Mouse (Mus musculus) intestine, embryonic 16.5 days (tissue): ENCODE results near the gene Alad. TPM values are rescaled to one million over a fixed set of nuclear protein-coding genes. Genes with fewer than 3 reads are reported as not detected.

Experiments
- ATAC-seq: fragments of 200-750 bp; cut with Nextera tagmentation; 2 replicates; pipeline ENCODE4 v1.8.0; 2017; ENCODE audit warnings: moderate TSS enrichment, moderate library complexity
- H3K27ac ChIP-seq: fragments of 300-500 bp; sonication (generic); 2 replicates; pipeline ENCODE4 v1.5.1; 2014; ENCODE audit warnings: mild to moderate bottlenecking, low read length
- H3K27me3 ChIP-seq: fragments of 300-500 bp; sonication (generic); replicated peaks from 2 replicates; pipeline ENCODE4 v1.6.1; 2014; ENCODE audit warnings: low read length, control low read depth, mixed read lengths; ENCODE audit not compliant: control insufficient read depth, insufficient read depth
- H3K36me3 ChIP-seq: fragments of 300-500 bp; sonication (generic); 2 replicates; pipeline ENCODE4 v1.6.1; 2014; ENCODE audit warnings: low read length, control low read depth; ENCODE audit not compliant: control insufficient read depth, insufficient read depth
- H3K4me1 ChIP-seq: fragments of 300-500 bp; sonication (generic); 2 replicates; pipeline ENCODE4 v1.6.1; 2014; ENCODE audit warnings: low read length, control low read depth, mixed read lengths; ENCODE audit not compliant: control insufficient read depth, insufficient read depth
- H3K4me2 ChIP-seq: fragments of 300-500 bp; sonication (generic); 2 replicates; pipeline ENCODE4 v1.6.1; 2014; ENCODE audit warnings: low read depth, low read length, control low read depth
- H3K4me3 ChIP-seq: fragments of 300-500 bp; sonication (generic); 2 replicates; pipeline ENCODE4 v1.5.1; 2014; ENCODE audit warnings: mild to moderate bottlenecking, low read length
- H3K9ac ChIP-seq: fragments of 300-500 bp; sonication (generic); 2 replicates; pipeline ENCODE4 v1.6.1; 2014; ENCODE audit warnings: low read depth, low read length
- H3K9me3 ChIP-seq: fragments of 300-500 bp; sonication (generic); 2 replicates; pipeline ENCODE4 v1.6.1; 2016; ENCODE audit warnings: low read length, control low read depth; ENCODE audit not compliant: control insufficient read depth
- WGBS: fragments of 180-500 bp; shearing (Covaris S2); extraction: QIAGEN DNeasy Blood & Tissue Kit; methylation state at CpG from one replicate; pipeline ENCODE4 v1.1.7; 2014; 5-methylcytosine and 5-hydroxymethylcytosine counted together
- polyA plus RNA-seq: library from polyadenylated mRNA; unstranded; fragments of >200 nt; fragmentation: Nextera tagmentation; extraction: Ambion mirVana; gene quantifications from 2 replicates; pipeline ENCODE4 v1.2.1, GENCODE M21; 2015

Gene Alad
- polyA plus RNA-seq, 1 experiment from 2014 or later: 191 TPM

DNA sequence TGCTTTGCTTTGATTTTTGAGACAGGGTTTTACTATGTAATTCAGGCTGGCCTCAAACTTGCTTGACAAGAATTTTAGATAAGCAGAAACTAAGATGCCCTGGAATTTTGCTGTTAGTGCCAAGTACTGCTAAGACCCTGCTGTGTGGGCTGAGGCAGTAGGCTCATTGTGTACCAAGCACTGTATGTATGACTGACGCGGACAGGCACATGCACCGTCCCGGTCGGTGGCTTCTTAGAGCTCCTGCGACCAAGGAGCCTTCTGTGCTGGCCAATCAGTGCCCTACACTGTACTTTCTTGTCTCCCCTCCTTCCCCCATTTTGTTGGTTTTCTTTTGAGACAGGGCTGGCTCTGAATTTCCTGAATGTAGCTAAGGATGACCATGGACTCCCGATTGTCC is 4.7 kb downstream of the Alad start:
- no peak for ATAC-seq
- no peaks in the 10 kb centered on the region for H3K27me3 ChIP-seq
- peak overlapping the region; percentile 64 for H3K27ac ChIP-seq
- peaks cover 30% of the 10 kb centered on the region for H3K36me3 ChIP-seq
- peak overlapping the region; percentile 57; the same call in 1 of the 2 replicates for H3K9ac ChIP-seq
- no peak overlapping the region for H3K4me3 ChIP-seq
- H3K4me1 ChIP-seq: peaks cover 32% of the 10 kb centered on the region
- H3K9me3 ChIP-seq: no peaks in the 10 kb centered on the region
- no peak overlapping the region; the same call in none of the 2 replicates for H3K4me2 ChIP-seq
- WGBS: 82% methylated on average over 7 of the region's 7 CpGs

DNA sequence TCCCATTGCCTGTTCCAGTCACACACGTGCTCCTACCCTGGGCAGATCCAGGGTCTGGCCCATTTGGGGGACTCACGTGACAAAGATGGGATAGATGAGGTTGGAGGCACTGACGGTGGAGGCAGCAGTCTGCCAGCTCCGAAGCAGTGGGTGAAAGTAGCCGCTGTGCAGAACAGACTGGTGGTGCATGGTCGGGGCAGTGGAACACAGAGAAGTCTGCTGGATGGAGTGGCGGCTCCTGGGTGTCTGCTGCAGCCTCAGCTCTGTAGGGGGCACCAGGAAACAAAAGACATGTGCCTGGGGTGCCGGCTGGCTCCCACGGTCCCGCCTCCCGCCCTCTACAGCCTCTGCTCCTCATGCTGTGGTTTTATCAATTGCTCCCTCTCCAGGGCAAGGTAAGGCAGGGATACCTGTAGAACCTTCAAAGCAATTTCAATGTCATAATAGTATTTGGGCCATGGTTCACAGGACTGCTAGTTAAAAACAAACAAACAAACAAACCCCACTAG is 5.7 kb downstream of the Alad start:
- H3K9ac ChIP-seq: no peak overlapping the region
- H3K4me3 ChIP-seq: no peak overlapping the region
- WGBS: 46% methylated on average over 11 of the region's 11 CpGs
- no peaks in the 10 kb centered on the region for H3K9me3 ChIP-seq
- H3K27me3 ChIP-seq: no peaks in the 10 kb centered on the region
- no peak for ATAC-seq
- H3K4me1 ChIP-seq: peaks cover 32% of the 10 kb centered on the region
- H3K4me2 ChIP-seq: no peak overlapping the region
- H3K36me3 ChIP-seq: peaks cover 38% of the 10 kb centered on the region
- no peak overlapping the region for H3K27ac ChIP-seq

DNA sequence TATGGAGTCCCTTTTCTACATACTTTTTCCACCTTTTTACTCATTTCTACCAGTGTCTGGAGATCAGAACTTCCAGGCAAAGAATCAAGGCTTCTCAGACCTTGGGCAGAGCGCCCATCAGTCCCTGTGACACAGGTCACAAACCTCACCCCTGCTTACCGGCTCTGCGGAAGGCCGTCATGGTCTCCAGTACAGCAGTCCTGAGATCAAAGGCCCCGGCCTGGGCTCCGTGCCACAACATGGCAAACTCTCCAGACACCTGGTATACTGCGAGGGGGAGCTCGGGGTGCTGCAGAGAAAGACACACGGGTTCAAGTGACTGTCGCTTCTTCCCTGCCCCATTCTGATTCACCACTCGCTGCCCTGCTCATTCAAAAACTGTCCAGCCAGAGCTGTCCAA is 9.8 kb downstream of the Alad start:
- Histone ChIP-seq H3K4me1 (peaks cover 3% of the 10 kb centered on the region; the same call in 1 of the 2 replicates), H3K9ac (no peak overlapping the region), H3K4me3 (no peak overlapping the region), H3K27me3 (no peaks in the 10 kb centered on the region), H3K27ac (no peak overlapping the region), H3K4me2 (no peak overlapping the region), H3K36me3 (peaks cover 42% of the 10 kb centered on the region), H3K9me3 (no peaks in the 10 kb centered on the region)
- 92% methylated on average over 11 of the region's 11 CpGs for WGBS
- ATAC-seq: no peak

DNA sequence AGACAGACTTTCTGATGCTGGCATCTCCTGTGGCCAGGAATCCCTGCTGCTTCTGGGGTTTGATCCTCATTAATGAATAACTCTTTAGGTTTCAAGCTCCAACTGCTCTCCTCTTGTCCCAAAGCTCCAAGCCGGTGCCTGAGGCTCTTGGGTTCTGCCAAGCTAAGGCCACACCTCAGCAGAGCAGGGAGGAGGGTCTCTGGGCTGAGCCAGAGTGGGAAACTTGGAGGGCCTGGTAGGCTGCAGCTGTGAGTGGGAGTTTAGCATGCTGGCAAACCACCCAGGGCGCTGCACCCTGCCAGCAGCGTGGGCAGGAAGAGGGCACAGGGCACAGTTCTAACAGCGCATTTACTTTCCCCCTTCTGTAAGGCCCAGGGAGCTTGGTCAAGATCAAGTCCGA is 10.9 kb downstream of the Alad start:
- H3K27me3 ChIP-seq: no peaks in the 10 kb centered on the region
- H3K36me3 ChIP-seq: peaks cover 42% of the 10 kb centered on the region
- H3K4me2 ChIP-seq: no peak overlapping the region
- H3K4me1 ChIP-seq: peaks cover 2% of the 10 kb centered on the region; the same call in 1 of the 2 replicates
- no peak overlapping the region for H3K27ac ChIP-seq
- WGBS: 93% methylated on average over 5 of the region's 5 CpGs
- H3K9me3 ChIP-seq: no peaks in the 10 kb centered on the region
- H3K4me3 ChIP-seq: no peak overlapping the region
- no peak for ATAC-seq
- H3K9ac ChIP-seq: no peak overlapping the region

DNA sequence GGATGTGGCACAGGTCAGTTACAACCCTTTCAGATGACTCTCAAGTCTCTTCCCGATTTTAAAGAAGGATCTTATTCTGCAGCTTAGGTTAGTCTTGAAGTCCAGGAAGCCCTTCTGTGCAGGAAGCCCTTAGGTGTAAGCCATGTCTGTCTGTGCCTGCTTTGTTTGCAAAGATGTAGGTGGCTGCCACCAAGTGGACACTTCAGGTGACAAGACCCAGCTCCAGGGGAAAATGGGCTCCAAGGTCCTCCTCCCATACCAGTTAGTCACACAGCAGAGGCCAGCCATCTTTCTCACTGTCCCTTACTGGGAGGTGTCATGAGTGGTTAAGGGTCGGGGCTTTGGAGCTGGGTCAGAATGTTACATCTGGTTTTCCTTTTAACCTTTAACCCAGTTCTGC is 12.9 kb downstream of the Alad start:
- 63% methylated on average over 2 of the region's 2 CpGs for WGBS
- H3K27me3 ChIP-seq: no peaks in the 10 kb centered on the region
- no peak overlapping the region for H3K27ac ChIP-seq
- H3K36me3 ChIP-seq: peaks cover 28% of the 10 kb centered on the region
- peak; percentile 22; the same call in 1 of the 2 replicates for ATAC-seq
- no peaks in the 10 kb centered on the region for H3K9me3 ChIP-seq
- H3K4me1 ChIP-seq: peaks cover 2% of the 10 kb centered on the region; the same call in 1 of the 2 replicates
- no peak overlapping the region for H3K9ac ChIP-seq
- no peak overlapping the region for H3K4me2 ChIP-seq
- H3K4me3 ChIP-seq: no peak overlapping the region

DNA sequence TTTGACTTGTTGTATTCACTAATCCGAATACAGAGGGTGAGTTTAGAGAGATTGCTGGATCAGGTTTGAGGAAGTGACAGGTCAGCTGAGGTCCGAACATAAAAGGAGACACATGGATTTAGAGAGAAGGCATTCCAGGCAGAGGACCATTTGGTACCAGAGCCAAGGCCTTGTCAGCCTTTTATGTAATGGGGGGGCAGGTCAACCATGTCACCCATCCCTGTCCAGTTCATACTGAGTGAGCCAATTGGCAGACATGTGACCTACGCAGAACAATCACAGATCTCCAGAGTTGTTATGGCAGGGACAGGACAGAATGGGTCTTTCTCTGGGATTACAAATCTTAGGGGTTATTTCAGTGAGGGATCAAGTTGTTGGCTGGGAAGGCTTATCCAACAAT is 13.7 kb downstream of the Alad start:
- WGBS: 84% methylated on average over 3 of the region's 3 CpGs
- ATAC-seq: no peak

DNA sequence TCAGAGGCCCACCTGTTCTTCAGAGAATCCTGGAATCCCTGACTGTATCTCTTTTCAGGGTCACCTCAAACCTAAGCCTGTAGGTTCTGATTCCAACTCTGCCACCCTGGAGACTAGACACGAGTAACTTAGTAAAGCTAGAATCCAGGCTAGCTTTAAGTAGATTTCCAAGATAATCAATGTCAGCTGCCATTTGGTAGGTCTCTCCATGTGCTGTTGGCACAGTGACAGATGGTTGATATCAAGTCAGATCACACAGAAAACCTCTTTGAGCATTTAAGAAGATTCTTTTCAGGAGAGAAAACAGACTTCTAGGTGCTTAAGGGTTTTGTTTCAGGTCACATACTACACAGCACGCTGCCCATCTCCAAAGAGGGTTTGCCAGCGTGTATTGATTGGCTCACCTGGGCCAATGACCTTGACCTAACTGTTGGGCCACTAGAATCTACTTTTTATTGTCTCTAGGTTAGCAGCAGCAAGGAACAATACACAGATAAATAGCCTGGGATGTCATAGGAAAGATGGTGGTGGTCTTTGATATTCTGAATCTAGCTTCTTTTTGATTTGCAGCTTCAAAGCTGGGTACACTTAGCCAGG is 16.2 kb downstream of the Alad start, which contains the start of gene Hdhd3:
Gene Hdhd3 (minus strand): TSS at position 94 of the 597 bp plus-strand sequence.
- H3K4me2 ChIP-seq: peak within 1 kb of the TSS; percentile 56
- WGBS: 63% methylated on average over 3 of the region's 3 CpGs
- peaks cover 10% of the 10 kb centered on the region for H3K36me3 ChIP-seq
- no peaks in the 10 kb centered on the region for H3K9me3 ChIP-seq
- peak within 1 kb of the TSS; percentile 92 for H3K27ac ChIP-seq
- no peaks in the 10 kb centered on the region for H3K27me3 ChIP-seq
- H3K4me3 ChIP-seq: peak within 1 kb of the TSS; percentile 79
- H3K9ac ChIP-seq: peak within 1 kb of the TSS; percentile 90
- ATAC-seq: no peak
- H3K4me1 ChIP-seq: peaks cover 8% of the 10 kb centered on the region

More for the DNA sequence above, 13.7 kb downstream of the Alad start:
- H3K4me1 ChIP-seq: peaks cover 2% of the 10 kb centered on the region; the same call in 1 of the 2 replicates
- no peak overlapping the region for H3K4me3 ChIP-seq
- peaks cover 22% of the 10 kb centered on the region for H3K36me3 ChIP-seq
- H3K27me3 ChIP-seq: no peaks in the 10 kb centered on the region
- no peak overlapping the region for H3K27ac ChIP-seq
- no peak overlapping the region for H3K4me2 ChIP-seq
- no peak overlapping the region for H3K9ac ChIP-seq
- no peaks in the 10 kb centered on the region for H3K9me3 ChIP-seq

DNA sequence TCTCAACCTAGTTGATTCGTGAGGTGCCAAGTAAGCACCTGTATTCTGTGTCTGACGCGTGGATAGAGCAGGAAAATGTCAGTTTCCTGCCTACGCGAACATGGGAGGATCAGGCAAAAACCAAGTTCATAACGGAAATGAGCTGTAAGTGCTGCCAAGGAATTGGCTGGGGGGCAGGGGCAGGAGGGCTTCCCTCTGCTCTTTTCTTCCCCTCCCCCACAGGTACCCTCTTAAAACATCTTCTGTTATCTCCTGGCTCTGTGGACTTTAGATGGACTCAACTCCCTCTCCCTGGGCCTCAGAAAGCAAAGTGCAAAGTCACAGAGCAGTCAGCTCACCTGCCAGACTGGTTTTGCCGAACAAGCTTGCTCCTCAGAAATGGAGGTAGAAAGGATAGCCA is 16.7 kb downstream of the Alad start:
- Histone ChIP-seq H3K9ac (no peak overlapping the region), H3K36me3 (peaks cover 10% of the 10 kb centered on the region), H3K4me1 (peaks cover 8% of the 10 kb centered on the region), H3K4me2 (peak overlapping the region; percentile 56), H3K9me3 (no peaks in the 10 kb centered on the region), H3K27me3 (no peaks in the 10 kb centered on the region), H3K27ac (peak overlapping the region; percentile 92), H3K4me3 (no peak overlapping the region)
- ATAC-seq: peak; percentile 61
- 50% methylated on average over 7 of the region's 7 CpGs for WGBS

DNA sequence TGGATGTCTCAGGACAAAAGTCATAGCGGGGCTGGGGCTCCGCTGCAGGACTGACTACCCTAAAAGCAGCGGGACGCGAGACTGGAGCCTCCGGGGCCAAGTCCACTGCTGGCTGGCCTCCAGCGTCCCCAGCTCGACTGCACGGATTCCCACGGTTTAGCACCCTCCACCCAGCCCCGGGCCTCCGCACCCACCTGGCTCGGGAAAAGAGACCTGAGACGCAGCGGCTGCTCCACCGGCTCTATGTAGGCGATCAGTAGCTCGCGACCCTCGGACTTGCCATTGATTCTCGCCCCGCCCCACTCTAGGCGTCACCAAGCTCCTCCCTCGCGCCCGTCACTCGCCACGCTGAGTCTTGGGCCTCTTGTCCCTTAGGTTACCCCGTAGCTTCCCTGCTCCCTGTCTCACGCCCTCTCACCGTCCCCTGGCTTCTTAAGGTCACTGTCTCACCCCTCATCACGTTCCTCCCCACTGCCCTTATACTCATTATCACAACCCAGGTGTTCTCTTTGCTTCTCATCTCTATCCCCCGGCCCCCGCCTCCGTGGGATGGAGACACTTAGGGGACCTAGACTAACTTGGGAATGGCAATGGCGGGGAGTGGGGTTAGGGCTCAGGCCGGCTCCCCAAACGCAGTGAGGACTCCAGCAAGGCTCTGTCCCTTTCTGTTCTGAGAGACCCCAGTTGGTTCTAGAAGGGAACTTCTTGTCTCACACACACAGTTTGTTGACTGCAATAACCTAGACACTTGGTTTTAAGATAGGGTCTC is 17.6 kb downstream of the Alad start:
- H3K36me3 ChIP-seq: peaks cover 10% of the 10 kb centered on the region
- peak; percentile 87 for ATAC-seq
- WGBS: 2% methylated on average over 38 of the region's 38 CpGs

More for the DNA sequence above, 17.6 kb downstream of the Alad start:
- Histone ChIP-seq H3K27me3 (no peaks in the 10 kb centered on the region), H3K9ac (peak overlapping the region; percentile 90), H3K4me2 (peak overlapping the region; percentile 56), H3K4me3 (peak overlapping the region; percentile 79), H3K27ac (peak overlapping the region; percentile 92), H3K9me3 (no peaks in the 10 kb centered on the region), H3K4me1 (peaks cover 8% of the 10 kb centered on the region)
